Comparison of ENCODE assay signal across 11 mouse cellular contexts in the genomic region with DNA sequence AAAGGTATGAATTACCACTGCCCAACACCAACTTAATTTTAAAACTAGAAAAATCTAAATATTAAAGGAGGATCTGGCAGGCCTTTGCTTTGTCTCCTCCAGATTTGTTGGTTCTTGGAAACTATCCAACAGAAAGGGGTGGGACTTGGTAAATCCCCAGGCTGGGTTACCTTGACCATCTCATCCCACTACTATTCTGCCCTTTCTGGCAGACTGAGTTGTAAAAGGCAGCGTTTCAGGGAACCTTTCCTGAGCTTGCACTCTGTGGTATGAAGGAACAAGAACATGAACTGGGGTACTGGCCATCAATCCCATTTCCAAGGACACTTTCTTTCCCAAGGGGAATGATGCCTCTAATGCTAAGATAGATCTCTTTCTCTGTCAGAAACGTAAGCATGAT. TPM values are rescaled to one million over a fixed set of nuclear protein-coding genes. Genes with fewer than 3 reads are reported as not detected.
DNase-seq lines count a peak whose midpoint lies in the region; ATAC-seq and TF ChIP-seq lines count a peak whose summit lies in the region.
"Had no signal": no experiment of that assay in that cellular context is flagged by ENCODE, and none has a peak within 500 bp of the region (broad histone marks: within the 10 kb centered on the region; RNA-seq: fewer than 3 reads in every experiment).

No protein-coding gene starts in this region.

- no peak for ATAC-seq in kidney, postnatal 0 days (replicated peaks; ENCODE audit: low FRiP score, low read depth)
- no peak for ATAC-seq in kidney, embryonic 14.5 days (ENCODE audit: low FRiP score, low TSS enrichment)
- no peak for ATAC-seq in neural tube, embryonic 13.5 days (ENCODE audit: low read depth)
- no peak for ATAC-seq in neural tube, embryonic 15.5 days (ENCODE audit: low FRiP score)
- ATAC-seq in stomach, embryonic 15.5 days (ENCODE audit: insufficient read depth, low FRiP score, low read depth): no peak
- ATAC-seq: forebrain, embryonic 15.5 days had no signal

- H3K36me3 ChIP-seq in heart, embryonic 10.5 days: no peaks in the 10 kb centered on the region
- H3K36me3 ChIP-seq in kidney, postnatal 0 days (ENCODE audit: insufficient read depth, low read length): no peaks in the 10 kb centered on the region
- H3K36me3 ChIP-seq in kidney, embryonic 14.5 days (ENCODE audit: control insufficient read depth, insufficient read depth, low read length): no peaks in the 10 kb centered on the region
- no peaks in the 10 kb centered on the region for H3K36me3 ChIP-seq in neural tube, embryonic 13.5 days
- no peaks in the 10 kb centered on the region for H3K36me3 ChIP-seq in neural tube, embryonic 15.5 days
- no peaks in the 10 kb centered on the region for H3K36me3 ChIP-seq in stomach, embryonic 15.5 days
- H3K36me3 ChIP-seq: forebrain, embryonic 15.5 days had no signal

- H3K9me3 ChIP-seq in heart, embryonic 10.5 days: no peaks in the 10 kb centered on the region
- H3K9me3 ChIP-seq in kidney, postnatal 0 days (replicated peaks; ENCODE audit: low read length): no peaks in the 10 kb centered on the region
- H3K9me3 ChIP-seq in kidney, embryonic 14.5 days (ENCODE audit: control insufficient read depth, low read length): no peaks in the 10 kb centered on the region
- H3K9me3 ChIP-seq in neural tube, embryonic 13.5 days: no peaks in the 10 kb centered on the region
- no peaks in the 10 kb centered on the region for H3K9me3 ChIP-seq in neural tube, embryonic 15.5 days (replicated peaks)
- H3K9me3 ChIP-seq in stomach, embryonic 15.5 days: no peaks in the 10 kb centered on the region
- H3K9me3 ChIP-seq: forebrain, embryonic 15.5 days had no signal

- peaks cover 37% of the 10 kb centered on the region for H3K4me1 ChIP-seq in heart, embryonic 10.5 days
- peaks cover 20% of the 10 kb centered on the region; the same call in 1 of the 2 replicates for H3K4me1 ChIP-seq in kidney, postnatal 0 days (replicated peaks; ENCODE audit: insufficient read depth, low read length)
- H3K4me1 ChIP-seq in kidney, embryonic 14.5 days (ENCODE audit: control insufficient read depth, insufficient read depth, low read length): peaks cover 31% of the 10 kb centered on the region
- H3K4me1 ChIP-seq in neural tube, embryonic 13.5 days (replicated peaks): peaks cover 59% of the 10 kb centered on the region
- H3K4me1 ChIP-seq in neural tube, embryonic 15.5 days: peaks cover 30% of the 10 kb centered on the region; the same call in 1 of the 2 replicates
- peaks cover 23% of the 10 kb centered on the region; the same call in 1 of the 2 replicates for H3K4me1 ChIP-seq in stomach, embryonic 15.5 days

- WGBS in heart, embryonic 10.5 days: 78% methylated on average over 2 of the region's 2 CpGs
- 37% methylated on average over 2 of the region's 2 CpGs for WGBS in kidney, postnatal 0 days
- 62% methylated on average over 2 of the region's 2 CpGs for WGBS in kidney, embryonic 14.5 days
- WGBS in neural tube, embryonic 13.5 days: 72% methylated on average over 2 of the region's 2 CpGs
- 67% methylated on average over 2 of the region's 2 CpGs for WGBS in neural tube, embryonic 15.5 days
- 43% methylated on average over 2 of the region's 2 CpGs for WGBS in stomach, embryonic 15.5 days

- H3K27me3 ChIP-seq in heart, embryonic 10.5 days (ENCODE audit: insufficient read depth, poor library complexity, severe bottlenecking): no peaks in the 10 kb centered on the region
- H3K27me3 ChIP-seq in kidney, postnatal 0 days (ENCODE audit: insufficient read depth, low read length): no peaks in the 10 kb centered on the region
- H3K27me3 ChIP-seq in kidney, embryonic 14.5 days (ENCODE audit: control insufficient read depth, insufficient read depth, low read length): no peaks in the 10 kb centered on the region
- no peaks in the 10 kb centered on the region for H3K27me3 ChIP-seq in neural tube, embryonic 13.5 days
- no peaks in the 10 kb centered on the region for H3K27me3 ChIP-seq in neural tube, embryonic 15.5 days (replicated peaks)
- H3K27me3 ChIP-seq in stomach, embryonic 15.5 days (replicated peaks): no peaks in the 10 kb centered on the region
- H3K27me3 ChIP-seq: forebrain, embryonic 15.5 days had no signal

- no peak overlapping the region for H3K4me3 ChIP-seq in heart, embryonic 10.5 days
- H3K4me3 ChIP-seq in kidney, postnatal 0 days (replicated peaks; ENCODE audit: low read depth, low read length): no peak overlapping the region
- H3K4me3 ChIP-seq in kidney, embryonic 14.5 days (ENCODE audit: low read length): no peak overlapping the region
- no peak overlapping the region for H3K4me3 ChIP-seq in neural tube, embryonic 13.5 days
- H3K4me3 ChIP-seq in neural tube, embryonic 15.5 days (replicated peaks): no peak overlapping the region
- no peak overlapping the region for H3K4me3 ChIP-seq in stomach, embryonic 15.5 days (replicated peaks)
- H3K4me3 ChIP-seq: forebrain, embryonic 15.5 days had no signal

- no peak for TF ChIP-seq CTCF in kidney, postnatal 0 days (IDR thresholded peaks at IDR 0.05; ENCODE audit: low read depth)

- no peak for DNase-seq in heart, embryonic 10.5 days (ENCODE audit: low spot score)
- no peak for DNase-seq in heart, adult 18-20 months
- DNase-seq in kidney, postnatal 0 days (ENCODE audit: low spot score): no peak
- DNase-seq in urinary bladder, adult 2 months (ENCODE audit: low spot score): no peak
- DNase-seq: lung, adult 2 months; right cerebral cortex, postnatal 25 days had no signal

- H3K9ac ChIP-seq in kidney, postnatal 0 days (ENCODE audit: low read depth, low read length): no peak overlapping the region
- H3K9ac ChIP-seq in kidney, embryonic 14.5 days (ENCODE audit: low read depth, low read length): no peak overlapping the region
- no peak overlapping the region for H3K9ac ChIP-seq in neural tube, embryonic 13.5 days
- H3K9ac ChIP-seq in neural tube, embryonic 15.5 days (replicated peaks): no peak overlapping the region
- no peak overlapping the region for H3K9ac ChIP-seq in stomach, embryonic 15.5 days
- H3K9ac ChIP-seq: forebrain, embryonic 15.5 days had no signal

- H3K4me2 ChIP-seq in kidney, postnatal 0 days (ENCODE audit: low read length): peak overlapping the region; percentile 27; the same call in 1 of the 2 replicates
- no peak overlapping the region for H3K4me2 ChIP-seq in kidney, embryonic 14.5 days (replicated peaks; ENCODE audit: low read depth, low read length)
- no peak overlapping the region for H3K4me2 ChIP-seq in neural tube, embryonic 13.5 days
- no peak overlapping the region for H3K4me2 ChIP-seq in neural tube, embryonic 15.5 days
- no peak overlapping the region for H3K4me2 ChIP-seq in stomach, embryonic 15.5 days
- H3K4me2 ChIP-seq: forebrain, embryonic 15.5 days had no signal

- 0 out of 2 replicates have a peak overlapping the region, but pooled peaks have one; percentile 6 for H3K27ac ChIP-seq in heart, embryonic 10.5 days
- peak overlapping the region; percentile 43 for H3K27ac ChIP-seq in kidney, postnatal 0 days
- H3K27ac ChIP-seq in kidney, embryonic 14.5 days (ENCODE audit: low read depth, low read length): no peak overlapping the region; the same call in 1 of the 2 replicates
- H3K27ac ChIP-seq in neural tube, embryonic 13.5 days (replicated peaks): 0 out of 2 replicates have a peak overlapping the region, but pooled peaks have one; percentile 55
- H3K27ac ChIP-seq in neural tube, embryonic 15.5 days (replicated peaks): no peak overlapping the region
- peak overlapping the region; percentile 55 for H3K27ac ChIP-seq in stomach, embryonic 15.5 days

RNA-seq across cellular contexts. Expression of a gene that starts 52.9 kb away (rescaled TPM):
- polyA plus RNA-seq in heart, embryonic 10.5 days (2016; fragmentation: Nextera tagmentation; extraction: Ambion mirVana): 14.9 and 16.5 TPM in 2 replicates
- 10 to 100 TPM; 68.3 to 71.9 TPM for total RNA-seq in heart, adult 18-20 months (2021)
- polyA plus RNA-seq in kidney, postnatal 0 days (2015; fragmentation: Nextera tagmentation; extraction: Ambion mirVana): 16.1 and 16.5 TPM in 2 replicates
- 7.5 and 15.6 TPM in 2 replicates for polyA plus RNA-seq in kidney, embryonic 14.5 days (2014; fragmentation: Nextera tagmentation; extraction: Ambion mirVana)
- polyA plus RNA-seq in neural tube, embryonic 13.5 days (2015; fragmentation: Nextera tagmentation; extraction: Ambion mirVana): 12.3 and 12.9 TPM in 2 replicates
- polyA plus RNA-seq in neural tube, embryonic 15.5 days (2015; fragmentation: Nextera tagmentation; extraction: Ambion mirVana): 9.1 and 11.9 TPM in 2 replicates
- 17.5 and 19.2 TPM in 2 replicates for polyA plus RNA-seq in stomach, embryonic 15.5 days (2015; fragmentation: Nextera tagmentation; extraction: Ambion mirVana)
- polyA plus RNA-seq in urinary bladder, adult 2 months (2012; rRNA removed): 45.8 and 47.4 TPM in 2 replicates

Comparison
In these comparisons a context has a peak if more than half of its experiments do, and no peak if none do; other contexts are left out.
1. H3K27ac ChIP-seq: peak in heart, embryonic 10.5 days (single experiment), kidney, postnatal 0 days (single experiment), neural tube, embryonic 13.5 days (single experiment) and stomach, embryonic 15.5 days (single experiment); none in kidney, embryonic 14.5 days (single experiment) and neural tube, embryonic 15.5 days (single experiment).